Mouse (Mus musculus): ENCODE results near the gene Gnas.
"Not testable (repeated sequence)": the region's sequence is repeated elsewhere in the genome, so short reads cannot be mapped to it uniquely, and the experiment has no call there.

Gnas gene

GRCm38 (mm10) chr2:174295175-174295899, 11.2 kb downstream of the Gnas start:
- DNase-seq (ENCODE audit: low spot score): peak; percentile 84

GRCm38 (mm10) chr2:174295900-174296465, 11.9 kb downstream of the Gnas start:
- DNase-seq (ENCODE audit: low spot score): peak; percentile 22

- peak; percentile 72 for DNase-seq (ENCODE audit: low spot score)
Observed at GRCm38 (mm10) chr2:174297086-174297571, 13.0 kb downstream of the Gnas start.

GRCm38 (mm10) chr2:174297851-174298250, 13.7 kb downstream of the Gnas start:
- DNase-seq (ENCODE audit: low spot score): no peak

DNA sequence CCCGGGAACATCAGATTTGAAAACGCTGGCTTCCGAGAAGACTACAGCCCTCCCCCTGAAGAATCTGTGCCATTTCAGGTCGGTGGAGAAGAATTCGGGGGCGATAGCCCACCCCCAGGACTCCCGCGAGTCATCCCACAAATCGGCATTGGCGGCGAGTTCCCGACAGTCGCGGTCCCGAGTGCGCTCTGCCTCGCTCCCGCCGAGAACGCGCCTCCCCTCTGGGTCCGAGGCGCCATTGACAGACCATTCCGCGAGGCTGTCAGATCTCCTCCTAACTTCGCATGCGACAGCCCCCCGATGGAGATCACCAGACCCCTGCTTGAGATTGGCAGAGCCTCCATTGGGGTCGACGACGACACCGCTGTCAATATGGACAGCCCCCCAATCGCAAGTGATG, 14.4 kb downstream of the Gnas start:
- DNase-seq (ENCODE audit: low spot score): no peak

DNA sequence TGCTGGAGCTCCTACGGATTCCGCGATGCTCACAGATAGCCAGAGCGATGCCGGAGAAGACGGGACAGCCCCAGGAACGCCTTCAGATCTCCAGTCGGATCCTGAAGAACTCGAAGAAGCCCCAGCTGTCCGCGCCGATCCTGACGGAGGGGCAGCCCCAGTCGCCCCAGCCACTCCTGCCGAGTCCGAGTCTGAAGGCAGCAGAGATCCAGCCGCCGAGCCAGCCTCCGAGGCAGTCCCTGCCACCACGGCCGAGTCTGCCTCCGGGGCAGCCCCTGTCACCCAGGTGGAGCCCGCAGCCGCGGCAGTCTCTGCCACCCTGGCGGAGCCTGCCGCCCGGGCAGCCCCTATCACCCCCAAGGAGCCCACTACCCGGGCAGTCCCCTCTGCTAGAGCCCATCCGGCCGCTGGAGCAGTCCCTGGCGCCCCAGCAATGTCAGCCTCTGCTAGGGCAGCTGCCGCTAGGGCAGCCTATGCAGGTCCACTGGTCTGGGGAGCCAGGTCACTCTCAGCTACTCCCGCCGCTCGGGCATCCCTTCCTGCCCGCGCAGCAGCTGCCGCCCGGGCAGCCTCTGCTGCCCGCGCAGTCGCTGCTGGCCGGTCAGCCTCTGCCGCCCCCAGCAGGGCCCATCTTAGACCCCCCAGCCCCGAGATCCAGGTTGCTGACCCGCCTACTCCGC, 15.1 kb downstream of the Gnas start:
- DNase-seq (ENCODE audit: low spot score): no peak

DNA sequence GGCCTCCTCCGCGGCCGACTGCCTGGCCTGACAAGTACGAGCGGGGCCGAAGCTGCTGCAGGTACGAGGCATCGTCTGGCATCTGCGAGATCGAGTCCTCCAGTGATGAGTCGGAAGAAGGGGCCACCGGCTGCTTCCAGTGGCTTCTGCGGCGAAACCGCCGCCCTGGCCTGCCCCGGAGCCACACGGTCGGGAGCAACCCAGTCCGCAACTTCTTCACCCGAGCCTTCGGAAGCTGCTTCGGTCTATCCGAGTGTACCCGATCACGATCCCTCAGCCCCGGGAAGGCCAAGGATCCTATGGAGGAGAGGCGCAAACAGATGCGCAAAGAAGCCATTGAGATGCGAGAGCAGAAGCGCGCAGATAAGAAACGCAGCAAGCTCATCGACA, 15.6 kb downstream of the Gnas start:
- DNase-seq (ENCODE audit: low spot score): no peak

DNA sequence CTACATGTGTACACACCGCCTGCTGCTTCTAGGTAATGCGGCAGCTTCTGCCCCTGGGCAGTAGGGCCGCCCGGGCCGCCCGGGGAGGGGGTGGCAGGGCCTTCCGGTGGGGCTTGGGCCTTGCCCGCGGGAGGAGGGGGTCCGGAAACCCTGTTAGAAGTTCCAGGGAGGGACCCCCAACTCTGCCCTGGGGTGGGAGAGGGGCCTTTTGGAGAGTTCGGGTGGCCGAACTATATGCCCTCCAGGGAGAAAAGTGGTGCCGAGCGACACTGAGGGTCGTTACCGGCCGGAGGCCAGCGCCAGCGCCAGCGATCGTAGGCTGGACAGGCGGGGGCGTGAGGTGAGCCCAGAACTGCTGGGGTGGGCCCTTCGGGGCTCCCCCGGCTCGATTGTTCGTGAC, 16.1 kb downstream of the Gnas start:
- DNase-seq (ENCODE audit: low spot score): no peak

GRCm38 (mm10) chr2:174300666-174301065, 16.5 kb downstream of the Gnas start:
- DNase-seq (ENCODE audit: low spot score): no peak

DNA sequence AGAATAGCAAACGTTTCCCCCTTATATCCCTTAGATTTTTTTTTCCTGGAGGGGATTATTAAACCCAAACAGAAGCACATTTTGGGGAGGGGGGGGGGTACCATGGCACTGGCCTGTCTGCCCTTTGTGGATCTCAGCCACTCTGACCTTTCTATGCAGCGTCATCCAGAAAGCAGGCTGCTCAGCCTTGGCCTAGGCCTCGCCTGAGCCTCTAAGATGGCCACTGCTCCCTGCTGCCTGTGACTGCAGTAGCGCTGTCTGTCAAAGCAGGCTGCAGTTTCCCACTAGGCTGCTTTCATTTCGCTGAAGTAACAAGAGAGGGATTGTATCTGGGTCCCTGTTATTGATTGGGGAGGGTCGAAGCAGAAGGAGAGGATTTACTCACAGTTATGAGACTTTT, 18.4 kb downstream of the Gnas start:
- no peak for DNase-seq (ENCODE audit: low spot score)

- DNase-seq (ENCODE audit: low spot score): no peak
Observed at GRCm38 (mm10) chr2:174305646-174306045, 21.5 kb downstream of the Gnas start.

GRCm38 (mm10) chr2:174307903-174308302, 23.8 kb downstream of the Gnas start:
- no peak for DNase-seq (ENCODE audit: low spot score)

- no peak for DNase-seq (ENCODE audit: low spot score)
Observed at GRCm38 (mm10) chr2:174310913-174311514, 26.9 kb downstream of the Gnas start.

DNA sequence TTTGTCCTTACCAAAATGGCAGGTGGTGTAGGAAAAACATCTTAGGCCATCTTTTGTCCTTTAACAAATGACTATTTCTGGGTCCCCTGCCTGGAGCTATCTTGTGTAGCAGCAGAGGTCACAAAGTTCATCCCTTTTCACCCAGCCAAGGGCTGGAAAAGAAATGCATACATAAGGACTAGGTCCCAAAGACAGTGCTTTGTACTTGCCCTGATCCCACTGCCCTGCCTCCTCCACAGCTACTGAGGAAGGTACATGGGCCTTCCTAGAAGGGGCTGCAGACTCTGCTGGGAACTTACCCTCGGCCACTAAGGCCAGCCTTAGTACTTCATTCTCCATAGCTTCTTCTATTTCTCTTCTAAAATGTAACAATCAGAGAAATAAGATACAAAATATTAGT, 27.5 kb downstream of the Gnas start:
- DNase-seq (ENCODE audit: low spot score): no peak

DNA sequence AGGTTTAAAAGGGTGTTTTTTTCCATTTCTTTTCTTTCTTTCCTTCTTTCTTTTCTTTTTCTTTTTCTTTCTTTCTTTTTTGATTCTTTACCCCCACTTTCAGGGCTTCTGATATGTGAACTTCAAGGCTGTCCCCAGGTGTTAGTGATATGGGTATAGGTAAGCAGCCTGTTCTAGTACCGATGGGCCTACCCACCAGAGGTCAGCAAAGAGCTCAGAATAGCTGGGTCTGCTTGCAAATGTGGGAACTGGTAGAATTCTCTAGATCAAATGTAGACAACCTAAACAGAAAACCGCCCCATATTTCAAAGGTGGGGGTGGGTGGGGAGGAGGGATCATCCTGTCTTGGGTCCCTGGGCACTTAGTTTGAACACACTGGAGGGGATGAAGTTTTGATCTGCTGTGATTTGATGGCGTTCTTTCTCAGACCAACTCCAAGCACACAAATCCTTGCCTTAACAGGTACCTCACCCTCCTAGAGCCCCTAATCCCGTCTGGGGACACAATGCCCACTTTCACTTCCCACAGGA, 28.1 kb downstream of the Gnas start:
- DNase-seq (ENCODE audit: low spot score): peak; percentile 50

DNA sequence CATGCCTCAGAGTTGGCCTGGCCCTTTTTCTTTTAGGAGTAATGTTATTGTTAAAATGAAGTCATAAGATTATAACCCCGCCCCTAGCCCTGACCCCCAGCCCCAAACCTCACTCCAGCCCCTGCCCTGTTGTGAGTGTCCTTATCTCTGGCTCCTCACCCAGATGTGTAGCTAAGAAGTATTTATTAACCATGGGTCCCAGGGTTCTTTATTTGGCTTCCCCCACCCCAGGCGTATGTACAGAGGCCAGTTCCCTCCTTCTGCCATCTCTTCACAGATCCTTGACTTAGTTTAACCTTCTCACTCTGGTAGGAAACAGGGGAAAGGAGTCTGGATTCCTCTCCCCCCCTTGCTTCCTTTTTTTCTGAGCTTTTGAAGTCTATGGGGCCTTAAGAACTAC, 28.5 kb downstream of the Gnas start:
- DNase-seq (ENCODE audit: low spot score): no peak

DNA sequence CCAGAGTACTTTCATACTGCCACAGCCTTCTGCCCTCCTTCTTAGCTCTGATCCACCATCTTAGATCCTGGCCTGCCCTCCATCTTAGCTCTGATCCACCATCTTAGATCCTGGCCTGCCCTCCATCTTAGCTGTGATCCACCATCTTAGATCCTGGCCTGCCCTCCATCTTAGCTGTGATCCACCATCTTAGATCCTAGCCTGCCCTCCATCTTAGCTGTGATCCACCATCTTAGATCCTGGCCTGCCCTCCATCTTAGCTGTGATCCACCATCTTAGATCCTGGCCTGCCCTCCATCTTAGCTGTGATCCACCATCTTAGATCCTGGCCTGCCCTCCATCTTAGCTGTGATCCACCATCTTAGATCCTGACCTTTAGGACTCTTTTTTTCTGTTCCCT, 31.3 kb downstream of the Gnas start:
- DNase-seq (ENCODE audit: low spot score): not testable (repeated sequence)

- no peak for DNase-seq (ENCODE audit: low spot score)
Observed at GRCm38 (mm10) chr2:174316661-174317060, 32.5 kb downstream of the Gnas start.

DNA sequence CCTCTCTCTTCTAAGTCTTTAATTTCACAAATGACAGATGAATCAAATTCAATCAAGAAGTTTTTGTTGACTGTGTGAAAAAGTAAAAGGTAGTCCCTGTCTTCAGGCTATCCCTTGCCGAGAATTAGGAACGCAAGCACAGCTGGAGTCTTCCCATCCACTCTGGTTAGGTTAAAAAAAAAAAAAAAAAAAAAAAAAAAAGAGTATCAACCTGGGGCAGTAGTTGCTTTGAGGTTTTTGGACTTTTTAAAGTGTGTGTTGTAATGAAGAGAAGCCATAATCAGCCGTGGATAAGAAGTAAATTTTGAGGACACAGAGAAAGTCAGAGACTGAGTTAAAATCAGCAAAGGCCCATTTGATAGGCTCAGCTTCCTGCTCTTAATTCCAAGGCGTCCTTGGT, 41.9 kb downstream of the Gnas start:
- no peak for DNase-seq (ENCODE audit: low spot score)

- DNase-seq (ENCODE audit: low spot score): no peak
Observed at GRCm38 (mm10) chr2:174326481-174326880, 42.4 kb downstream of the Gnas start.

DNA sequence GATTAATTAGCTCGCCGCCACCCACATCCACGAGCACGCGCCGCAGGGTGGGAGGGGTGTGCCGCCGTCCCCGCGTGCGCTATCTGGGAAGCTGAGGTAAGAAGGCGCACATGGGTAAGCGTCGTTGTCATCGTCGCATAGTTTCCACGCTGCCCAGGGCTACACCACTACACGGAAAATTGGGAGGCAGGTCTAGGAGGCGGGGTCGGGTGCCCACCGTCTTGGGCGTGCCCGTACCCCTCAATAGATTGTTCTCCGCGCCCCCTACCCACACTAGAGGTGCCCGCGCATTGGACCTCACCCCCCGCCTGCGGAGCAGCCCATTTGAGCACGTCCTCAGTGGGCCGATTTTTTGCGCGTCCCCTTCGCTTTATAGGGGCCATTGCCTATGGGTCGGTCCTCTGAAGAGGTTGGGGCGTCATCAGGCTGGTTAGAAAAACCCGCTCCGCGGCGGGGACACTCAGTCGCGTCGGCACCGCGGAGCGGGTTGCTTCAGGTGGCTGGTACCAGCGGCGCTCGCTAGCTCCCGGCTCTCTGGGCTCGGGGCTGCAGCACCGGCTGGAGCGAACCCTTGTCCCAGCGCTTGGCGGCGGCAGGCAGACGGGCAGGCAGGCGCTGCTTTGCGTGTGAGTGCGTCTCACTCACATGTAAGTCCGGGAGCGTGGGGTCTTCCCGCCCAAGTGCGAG, 43.3 kb downstream of the Gnas start:
- DNase-seq (ENCODE audit: low spot score): peak; percentile 80

GRCm38 (mm10) chr2:174328358-174328905, 44.3 kb downstream of the Gnas start:
- no peak for DNase-seq (ENCODE audit: low spot score)

Measured in c-Kit-positive CD71-positive TER-119-positive erythroid progenitor cells, embryonic 14.5 days (primary cell).